Mouse (Mus musculus) testis, adult 2 months (tissue): ENCODE data around the gene Tdp2. TPM values are rescaled to one million over a fixed set of nuclear protein-coding genes. Genes with fewer than 3 reads are reported as not detected.
"Not testable (repeated sequence)": the region's sequence is repeated elsewhere in the genome, so short reads cannot be mapped to it uniquely, and the experiment has no call there.

Experiments used
- H3K27ac ChIP-seq: fragments of 200-500 bp; 2 replicates; pipeline ENCODE4 v1.5.1; 2012; ENCODE audit warnings: low read depth, low read length; ENCODE audit not compliant: control insufficient read depth, insufficient read depth
- H3K27me3 ChIP-seq: fragments of 200-500 bp; 2 replicates; pipeline ENCODE4 v1.6.1; 2012; ENCODE audit warnings: mild to moderate bottlenecking, low read length, moderate library complexity; ENCODE audit not compliant: control insufficient read depth, insufficient read depth
- H3K36me3 ChIP-seq: fragments of 200-500 bp; 2 replicates; pipeline ENCODE4 v1.6.1; 2012; ENCODE audit warnings: mild to moderate bottlenecking, low read length; ENCODE audit not compliant: control insufficient read depth, insufficient read depth
- H3K4me1 ChIP-seq: fragments of 200-500 bp; 2 replicates; pipeline ENCODE4 v1.6.1; 2012; ENCODE audit warnings: low read length; ENCODE audit not compliant: control insufficient read depth, insufficient read depth
- H3K4me3 ChIP-seq: fragments of 200-500 bp; 2 replicates; pipeline ENCODE4 v1.5.1; 2012; ENCODE audit warnings: low read depth, mild to moderate bottlenecking, low read length, moderate library complexity, mixed read lengths; ENCODE audit not compliant: control insufficient read depth
- CTCF ChIP-seq: fragments of 200-500 bp; IDR thresholded peaks from 2 replicates; pipeline ENCODE4 v1.5.1; 2012; ENCODE audit warnings: low read depth, mild to moderate bottlenecking, inconsistent platforms, low read length, moderate library complexity; ENCODE audit not compliant: control insufficient read depth, insufficient read depth, insufficient replicate concordance
- POLR2A ChIP-seq: fragments of 200-500 bp; IDR thresholded peaks from 2 replicates; pipeline ENCODE4 v1.6.1; 2012; ENCODE audit warnings: low read depth, mild to moderate bottlenecking, inconsistent platforms, low read length, moderate library complexity; ENCODE audit not compliant: control insufficient read depth
- polyA plus RNA-seq: library from polyadenylated mRNA; depleted of rRNA; stranded (reverse); fragments of >200 nt; gene quantifications from 2 replicates; pipeline ENCODE4 v1.2.3, GENCODE M21; 2012

Tdp2 gene
- polyA plus RNA-seq, 1 experiment = 21.0 TPM

DNA sequence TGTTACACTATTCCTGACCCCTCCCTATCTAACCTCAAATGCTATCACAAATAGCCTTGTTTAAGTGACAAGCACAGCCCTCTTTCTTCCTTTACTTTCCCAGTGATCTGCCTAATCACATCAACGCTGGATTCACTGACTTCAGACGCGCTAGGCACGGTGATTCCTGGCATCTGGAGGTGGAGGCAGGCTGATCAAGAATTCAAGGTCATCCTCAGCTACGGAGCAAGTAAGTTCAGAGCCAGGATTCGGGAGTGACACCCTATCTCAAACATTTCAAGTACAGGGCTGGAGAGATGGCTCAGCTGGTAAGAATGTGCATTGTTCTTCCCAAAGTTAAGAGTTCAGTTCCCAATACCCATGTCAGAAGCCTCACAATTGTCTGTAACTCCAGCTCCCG lies 5.4 kb upstream of the Tdp2 start:
- Histone ChIP-seq H3K27me3 (no peaks in the 10 kb centered on the region), H3K27ac (no peak overlapping the region), H3K4me3 (no peak overlapping the region), H3K4me1 (no peaks in the 10 kb centered on the region; the same call in none of the 2 replicates), H3K36me3 (no peaks in the 10 kb centered on the region)
- TF ChIP-seq POLR2A = no peak
- no peak for TF ChIP-seq CTCF

DNA sequence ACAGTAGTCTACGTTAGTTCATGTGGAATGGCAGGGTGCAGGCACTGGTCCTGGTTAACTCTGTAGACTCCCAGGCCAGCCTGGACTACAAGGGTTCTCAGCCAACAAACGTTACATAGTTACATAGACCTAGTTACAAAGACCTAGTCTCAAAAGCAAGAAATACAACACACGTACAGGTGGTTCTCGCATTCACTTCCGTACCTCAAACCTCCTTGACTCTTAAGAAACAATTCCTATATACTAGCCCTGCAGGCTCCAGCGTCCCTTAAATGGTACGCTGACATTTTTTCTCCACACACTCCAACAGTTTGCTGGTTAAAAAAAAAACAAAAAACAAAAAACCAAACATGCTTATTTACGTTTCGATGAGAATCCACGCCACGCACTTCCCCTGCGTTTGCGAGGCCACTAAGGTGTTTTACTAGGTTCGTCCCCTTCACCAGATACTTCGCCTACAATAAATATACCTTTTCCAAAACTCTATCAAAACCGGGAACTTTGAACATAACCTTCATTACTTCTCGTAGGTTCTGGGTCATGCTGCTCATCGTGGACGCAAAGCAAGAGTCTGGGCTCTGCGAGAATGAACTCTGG lies 625 bp upstream of the Tdp2 start:
- H3K4me1 ChIP-seq = peaks cover 3% of the 10 kb centered on the region
- peak overlapping the region; percentile 91 for H3K4me3 ChIP-seq
- peak overlapping the region; percentile 54; the same call in 1 of the 2 replicates for H3K27ac ChIP-seq
- TF ChIP-seq CTCF (no peak), POLR2A (no peak)
- no peaks in the 10 kb centered on the region for H3K36me3 ChIP-seq
- H3K27me3 ChIP-seq = no peaks in the 10 kb centered on the region

DNA sequence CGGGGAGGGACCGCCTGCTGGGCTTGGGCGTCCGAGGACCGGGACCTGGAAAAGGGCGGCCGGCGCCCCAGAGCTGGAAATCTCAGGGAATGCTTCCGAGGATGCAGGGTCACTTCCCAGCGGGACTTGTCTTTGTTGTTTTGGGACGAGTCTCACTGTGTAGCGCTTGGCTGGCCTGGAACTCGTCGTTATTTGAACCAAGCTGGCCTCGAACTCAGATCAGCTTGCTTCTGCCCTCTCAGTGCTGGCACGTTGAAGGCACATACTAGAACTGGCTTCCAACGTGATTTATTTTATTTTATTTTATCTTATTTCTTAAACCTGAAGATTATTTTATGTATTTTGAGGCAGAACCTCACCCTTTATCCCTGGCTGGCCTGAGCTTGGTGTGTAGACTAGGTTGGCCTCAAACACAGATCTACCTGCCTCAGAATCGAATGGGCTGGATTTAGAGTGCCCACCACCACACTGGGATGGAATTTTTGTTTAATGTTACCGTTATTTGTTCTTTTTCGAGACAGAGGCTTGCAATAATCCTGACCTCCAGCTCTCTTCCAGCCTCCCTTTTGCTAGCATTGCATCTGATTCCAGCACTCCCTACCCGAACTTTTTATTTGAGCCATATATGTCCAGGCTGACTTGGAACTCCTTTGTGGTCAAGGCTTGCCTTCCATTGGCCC lies 792 bp downstream of the Tdp2 start:
- H3K27ac ChIP-seq = peak overlapping the region; percentile 81
- peaks cover 3% of the 10 kb centered on the region for H3K4me1 ChIP-seq
- peak overlapping the region; percentile 95 for H3K4me3 ChIP-seq
- H3K36me3 ChIP-seq = no peaks in the 10 kb centered on the region
- H3K27me3 ChIP-seq = no peaks in the 10 kb centered on the region
- TF ChIP-seq CTCF = no peak
- TF ChIP-seq POLR2A = no peak

DNA sequence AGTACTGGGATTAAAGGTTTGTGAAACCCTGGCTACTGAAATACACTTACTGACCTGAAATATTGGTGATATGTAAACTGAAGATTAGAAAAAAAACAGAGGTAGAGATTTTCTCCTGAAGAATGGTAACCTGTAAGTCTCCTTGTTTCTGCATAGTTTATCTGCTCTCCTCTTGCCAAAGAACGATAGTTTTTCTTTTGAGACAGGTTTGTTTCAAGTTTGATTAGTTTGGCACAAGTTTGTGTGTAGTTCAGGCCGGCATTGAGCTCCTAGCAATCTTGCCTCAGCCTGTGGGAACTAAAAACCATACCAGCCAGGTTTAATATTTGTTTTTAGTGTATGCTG lies 1.3 kb downstream of the Tdp2 start:
- H3K27me3 ChIP-seq = no peaks in the 10 kb centered on the region
- no peak for TF ChIP-seq POLR2A
- TF ChIP-seq CTCF = no peak
- H3K4me3 ChIP-seq = peak overlapping the region; percentile 95
- H3K27ac ChIP-seq = no peak overlapping the region
- H3K4me1 ChIP-seq = peaks cover 3% of the 10 kb centered on the region
- no peaks in the 10 kb centered on the region for H3K36me3 ChIP-seq

DNA sequence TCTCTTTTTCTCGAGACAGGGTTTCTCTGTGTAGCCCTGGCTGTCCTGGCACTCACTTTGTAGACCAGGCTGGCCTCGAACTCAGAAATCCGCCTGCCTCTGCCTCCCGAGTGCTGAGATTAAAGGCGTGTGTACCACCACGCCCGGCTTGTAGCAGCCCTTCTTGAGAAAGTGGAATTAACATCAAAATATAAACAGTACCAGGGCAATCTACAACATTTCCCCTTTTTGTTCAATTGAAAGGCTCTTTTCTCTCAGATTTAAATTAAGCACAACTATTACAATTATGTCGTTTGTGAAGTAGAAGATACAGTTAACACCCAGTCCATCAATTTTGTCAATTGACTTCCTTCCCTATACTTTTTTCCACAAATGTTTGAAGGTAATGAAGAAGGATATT lies 6.3 kb downstream of the Tdp2 start:
- H3K36me3 ChIP-seq, H3K27ac ChIP-seq, H3K4me3 ChIP-seq, H3K27me3 ChIP-seq, H3K4me1 ChIP-seq: not testable (repeated sequence)

DNA sequence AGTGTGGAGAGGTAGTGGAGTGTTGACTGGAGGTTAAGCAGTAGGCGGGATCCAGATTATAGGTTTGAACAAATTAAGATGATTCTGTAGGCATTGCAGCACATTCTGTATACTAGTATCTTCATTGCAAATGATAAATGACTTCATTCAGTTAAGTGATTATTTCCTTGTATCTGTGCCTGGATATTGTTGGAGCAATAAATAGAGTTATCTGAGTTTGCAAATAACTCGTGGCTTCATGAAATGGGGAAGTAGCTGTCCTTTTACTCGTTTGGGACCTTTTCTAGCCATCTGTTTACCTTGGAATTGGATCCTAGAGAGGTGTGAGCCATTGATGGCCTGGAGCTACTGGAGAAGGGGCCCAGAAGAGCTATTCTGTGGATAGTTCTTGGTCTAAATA lies 8.4 kb downstream of the Tdp2 start:
- Histone ChIP-seq H3K27ac (no peak overlapping the region), H3K27me3 (no peaks in the 10 kb centered on the region), H3K4me3 (no peak overlapping the region), H3K4me1 (peaks cover 3% of the 10 kb centered on the region), H3K36me3 (no peaks in the 10 kb centered on the region)
- TF ChIP-seq POLR2A = no peak
- no peak for TF ChIP-seq CTCF

DNA sequence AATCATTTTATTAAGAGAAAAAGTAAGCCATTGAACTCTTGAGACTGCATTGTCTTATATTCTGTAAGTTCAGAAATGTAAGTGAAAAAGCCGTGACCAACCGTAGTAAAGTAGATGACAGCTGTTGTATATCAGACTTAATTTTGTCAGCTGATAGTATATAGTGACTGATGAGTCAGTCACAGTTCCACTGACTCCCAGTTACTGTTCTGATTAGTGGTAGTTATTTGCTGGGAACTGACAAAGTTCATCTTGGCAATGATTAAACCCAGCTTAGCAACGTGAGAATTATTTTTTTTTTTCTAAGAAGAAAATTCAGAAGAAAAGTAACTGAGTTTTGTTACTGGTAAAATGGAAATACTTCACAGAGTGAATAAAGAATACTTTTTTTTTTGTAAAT lies 10.2 kb downstream of the Tdp2 start:
- H3K36me3 ChIP-seq = no peaks in the 10 kb centered on the region
- TF ChIP-seq CTCF (no peak), POLR2A (no peak)
- H3K27ac ChIP-seq = no peak overlapping the region
- peaks cover 15% of the 10 kb centered on the region for H3K4me1 ChIP-seq
- H3K27me3 ChIP-seq = no peaks in the 10 kb centered on the region
- H3K4me3 ChIP-seq = no peak overlapping the region
